Mouse (Mus musculus) hindbrain, embryonic 11.5 days (tissue): Measurements from ENCODE around the gene Il1rap. TPM values are rescaled to one million over a fixed set of nuclear protein-coding genes. Genes with fewer than 3 reads are reported as not detected.

Experiments used
- ATAC-seq: fragments of 200-750 bp; cut with Nextera tagmentation; 2 replicates; pipeline ENCODE4 v1.8.0; 2017; ENCODE audit warnings: mild to moderate bottlenecking, moderate TSS enrichment, moderate library complexity; ENCODE audit not compliant: low FRiP score
- DNase-seq: peaks from one replicate; pipeline ENCODE4 v3.0.0-alpha.2; 2015; ENCODE audit warnings: low spot score
- H3K27ac ChIP-seq: fragments of 300-500 bp; sonication (generic); 2 replicates; pipeline ENCODE4 v1.5.1; 2014; ENCODE audit warnings: mild to moderate bottlenecking, low read depth, low read length
- H3K27me3 ChIP-seq: fragments of 300-500 bp; sonication (generic); 2 replicates; pipeline ENCODE4 v1.6.1; 2014; ENCODE audit warnings: mild to moderate bottlenecking, low read length, moderate library complexity, mixed read lengths; ENCODE audit not compliant: control insufficient read depth, insufficient read depth
- H3K36me3 ChIP-seq: fragments of 300-500 bp; sonication (generic); 2 replicates; pipeline ENCODE4 v1.6.1; 2014; ENCODE audit warnings: mild to moderate bottlenecking, low read length, moderate library complexity, mixed read lengths; ENCODE audit not compliant: control insufficient read depth, insufficient read depth
- H3K4me1 ChIP-seq: fragments of 300-500 bp; sonication (generic); replicated peaks from 2 replicates; pipeline ENCODE4 v1.6.1; 2014; ENCODE audit warnings: low read length, mixed read lengths; ENCODE audit not compliant: control insufficient read depth, insufficient read depth
- H3K4me2 ChIP-seq: fragments of 300-500 bp; sonication (generic); replicated peaks from 2 replicates; pipeline ENCODE4 v1.6.1; 2014; ENCODE audit warnings: mild to moderate bottlenecking, low read depth, low read length
- H3K4me3 ChIP-seq: fragments of 300-500 bp; sonication (generic); 2 replicates; pipeline ENCODE4 v1.5.1; 2014; ENCODE audit warnings: low read depth, low read length
- H3K9ac ChIP-seq: fragments of 300-500 bp; sonication (generic); 2 replicates; pipeline ENCODE4 v1.6.1; 2014; ENCODE audit warnings: low read depth, low read length
- H3K9me3 ChIP-seq: fragments of 300-500 bp; sonication (generic); 2 replicates; pipeline ENCODE4 v1.6.1; 2016; ENCODE audit warnings: low read length; ENCODE audit not compliant: control insufficient read depth
- WGBS: fragments of 180-500 bp; shearing (Covaris S2); extraction: QIAGEN DNeasy Blood & Tissue Kit; methylation state at CpG from one replicate; pipeline ENCODE4 v1.1.7; 2014; 5-methylcytosine and 5-hydroxymethylcytosine counted together
- polyA plus RNA-seq: library from polyadenylated mRNA; unstranded; fragments of >200 nt; fragmentation: Nextera tagmentation; extraction: Ambion mirVana; gene quantifications from 2 replicates; pipeline ENCODE4 v1.2.1, GENCODE M21; 2014

The Il1rap gene
- polyA plus RNA-seq, 1 experiment from 2014 or later, result 5.4 TPM

DNA sequence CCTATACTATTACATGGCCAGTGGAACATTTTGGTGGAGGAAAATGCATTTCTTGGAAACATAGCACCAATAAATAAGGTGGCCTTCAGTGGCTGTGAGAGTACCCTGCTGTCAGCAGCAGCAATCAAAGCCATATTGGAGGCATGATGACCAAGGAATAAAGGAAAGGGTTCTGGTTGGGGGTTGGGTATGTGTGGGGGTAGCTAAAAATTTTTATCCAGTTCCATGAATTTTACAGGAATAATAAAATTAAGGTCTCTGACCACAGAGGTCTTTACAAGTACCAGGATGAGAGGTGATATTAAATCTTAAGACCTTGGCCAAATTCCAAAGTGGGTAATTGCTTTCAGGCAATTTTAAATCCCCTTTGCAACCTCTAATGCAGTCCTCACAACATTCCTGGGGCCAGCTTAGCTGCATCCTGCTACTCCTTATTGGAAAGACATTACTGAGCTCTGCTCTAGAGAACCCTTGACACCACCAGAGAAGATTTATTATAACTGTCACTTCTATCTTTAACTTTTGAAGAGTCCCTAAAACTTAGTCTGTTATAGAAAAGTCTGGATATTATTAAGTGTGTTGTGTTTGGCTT is 12.0 kb upstream of the Il1rap start:
- H3K9me3 ChIP-seq, result no peaks in the 10 kb centered on the region
- ATAC-seq (no peak), DNase-seq (no peak)
- no peak overlapping the region for H3K4me3 ChIP-seq
- H3K4me1 ChIP-seq, result no peaks in the 10 kb centered on the region
- H3K4me2 ChIP-seq, result no peak overlapping the region
- H3K27ac ChIP-seq, result no peak overlapping the region
- H3K36me3 ChIP-seq, result no peaks in the 10 kb centered on the region
- no peaks in the 10 kb centered on the region for H3K27me3 ChIP-seq
- H3K9ac ChIP-seq, result no peak overlapping the region

DNA sequence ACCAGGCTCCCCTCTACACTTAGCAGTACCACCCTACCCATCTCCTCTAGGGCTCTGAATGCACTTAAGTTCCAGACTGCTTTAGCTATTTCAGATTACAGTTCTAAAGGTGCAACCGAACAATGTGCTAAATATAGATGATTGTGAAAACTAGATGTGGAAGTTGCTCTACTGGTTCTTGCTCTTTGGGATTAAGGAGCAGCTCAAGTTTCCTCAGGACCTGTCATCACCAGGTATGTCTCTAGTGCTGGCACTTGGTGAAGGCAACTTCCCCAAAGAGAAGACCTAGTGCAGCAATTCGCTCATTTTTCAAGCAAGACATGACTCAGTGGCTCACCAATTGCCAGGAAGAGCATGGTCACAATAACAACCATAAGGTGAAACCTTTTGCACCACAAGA is 9.7 kb upstream of the Il1rap start:
- 92% methylated on average over 2 of the region's 2 CpGs for WGBS
- no peaks in the 10 kb centered on the region for H3K9me3 ChIP-seq
- DNase-seq (no peak), ATAC-seq (no peak)
- no peak overlapping the region for H3K27ac ChIP-seq
- H3K4me3 ChIP-seq, result no peak overlapping the region
- H3K27me3 ChIP-seq, result no peaks in the 10 kb centered on the region
- H3K36me3 ChIP-seq, result no peaks in the 10 kb centered on the region
- H3K4me2 ChIP-seq, result no peak overlapping the region
- H3K9ac ChIP-seq, result no peak overlapping the region
- H3K4me1 ChIP-seq, result no peaks in the 10 kb centered on the region

DNA sequence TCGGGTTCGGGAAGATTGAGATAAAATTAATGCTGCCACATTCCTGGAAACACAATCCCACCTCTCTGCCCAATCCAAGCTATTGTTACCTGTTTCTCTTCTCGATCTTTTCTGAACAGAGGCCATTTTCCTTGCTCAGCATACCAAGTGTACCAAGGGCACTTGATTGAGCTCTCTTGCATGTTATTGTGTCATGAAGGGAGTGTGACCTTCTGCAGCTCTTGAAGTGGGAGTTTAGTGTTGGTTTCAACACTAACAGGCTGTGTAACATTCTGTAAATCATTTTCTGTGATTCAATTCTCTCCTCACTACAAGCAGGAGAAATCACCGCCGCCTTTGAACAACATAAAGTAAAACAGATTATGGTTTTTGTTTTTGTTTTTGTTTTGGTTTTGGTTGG is 7.3 kb upstream of the Il1rap start:
- Histone ChIP-seq H3K4me2 (no peak overlapping the region), H3K27me3 (no peaks in the 10 kb centered on the region), H3K36me3 (no peaks in the 10 kb centered on the region), H3K9ac (no peak overlapping the region), H3K4me1 (no peaks in the 10 kb centered on the region), H3K4me3 (no peak overlapping the region), H3K27ac (no peak overlapping the region), H3K9me3 (no peaks in the 10 kb centered on the region)
- 84% methylated on average over 5 of the region's 5 CpGs for WGBS
- ATAC-seq (no peak), DNase-seq (no peak)

DNA sequence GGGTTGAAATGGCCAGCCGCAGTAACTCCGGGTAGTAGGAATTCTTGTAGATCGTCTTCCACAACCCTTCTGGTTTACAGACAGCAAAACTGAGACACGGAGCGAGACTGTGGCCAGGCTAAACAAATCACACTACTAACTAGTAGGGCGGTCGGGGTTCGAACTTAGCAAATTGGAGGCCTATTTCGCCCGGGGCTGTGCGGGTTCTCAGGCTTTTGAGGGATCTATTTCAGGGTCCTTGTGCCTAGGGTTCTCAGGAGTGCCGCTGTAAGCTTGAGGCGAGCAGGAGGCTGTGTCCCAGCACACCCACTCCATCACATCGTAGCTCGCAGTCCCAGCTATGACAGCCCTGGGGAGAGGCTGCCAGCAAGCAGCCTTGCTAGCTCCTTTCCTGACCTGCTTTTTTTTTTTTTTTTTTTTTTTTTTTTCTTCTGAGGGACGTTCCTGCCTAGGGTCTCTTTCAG is 441 bp downstream of the Il1rap start:
- H3K4me3 ChIP-seq, result peak overlapping the region; percentile 61
- H3K4me2 ChIP-seq, result peak overlapping the region; percentile 75
- H3K27me3 ChIP-seq, result no peaks in the 10 kb centered on the region
- H3K4me1 ChIP-seq, result no peaks in the 10 kb centered on the region
- 0% methylated on average over 15 of the region's 16 CpGs for WGBS
- no peak overlapping the region for H3K27ac ChIP-seq
- H3K36me3 ChIP-seq, result no peaks in the 10 kb centered on the region
- H3K9ac ChIP-seq, result peak overlapping the region; percentile 58
- no peaks in the 10 kb centered on the region for H3K9me3 ChIP-seq
- DNase-seq (no peak), ATAC-seq (peak; percentile 71)

DNA sequence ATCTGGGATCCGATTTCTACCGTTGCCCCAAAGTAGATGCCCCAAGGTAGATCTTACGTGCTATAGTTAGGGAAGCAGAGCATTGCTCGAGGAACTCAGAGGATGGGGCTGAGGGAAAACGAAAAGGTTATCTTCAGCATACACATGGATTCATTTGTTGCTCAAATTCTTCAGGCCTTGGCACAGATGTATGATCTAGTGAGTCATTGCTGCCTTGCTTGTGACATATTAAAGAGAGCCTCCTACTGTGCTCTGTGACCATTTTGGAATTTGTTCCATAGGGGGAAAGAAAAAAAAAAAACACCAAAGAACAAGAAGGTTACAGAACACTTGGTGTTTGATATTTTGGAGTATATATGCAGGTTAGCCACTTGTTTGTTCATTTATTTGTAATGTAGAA is 4.3 kb downstream of the Il1rap start:
- Histone ChIP-seq H3K9me3 (no peaks in the 10 kb centered on the region), H3K36me3 (no peaks in the 10 kb centered on the region), H3K27ac (no peak overlapping the region), H3K9ac (no peak overlapping the region), H3K4me3 (no peak overlapping the region), H3K27me3 (no peaks in the 10 kb centered on the region), H3K4me2 (no peak overlapping the region), H3K4me1 (no peaks in the 10 kb centered on the region)
- ATAC-seq (no peak), DNase-seq (no peak)
- 91% methylated on average over 5 of the region's 5 CpGs for WGBS

DNA sequence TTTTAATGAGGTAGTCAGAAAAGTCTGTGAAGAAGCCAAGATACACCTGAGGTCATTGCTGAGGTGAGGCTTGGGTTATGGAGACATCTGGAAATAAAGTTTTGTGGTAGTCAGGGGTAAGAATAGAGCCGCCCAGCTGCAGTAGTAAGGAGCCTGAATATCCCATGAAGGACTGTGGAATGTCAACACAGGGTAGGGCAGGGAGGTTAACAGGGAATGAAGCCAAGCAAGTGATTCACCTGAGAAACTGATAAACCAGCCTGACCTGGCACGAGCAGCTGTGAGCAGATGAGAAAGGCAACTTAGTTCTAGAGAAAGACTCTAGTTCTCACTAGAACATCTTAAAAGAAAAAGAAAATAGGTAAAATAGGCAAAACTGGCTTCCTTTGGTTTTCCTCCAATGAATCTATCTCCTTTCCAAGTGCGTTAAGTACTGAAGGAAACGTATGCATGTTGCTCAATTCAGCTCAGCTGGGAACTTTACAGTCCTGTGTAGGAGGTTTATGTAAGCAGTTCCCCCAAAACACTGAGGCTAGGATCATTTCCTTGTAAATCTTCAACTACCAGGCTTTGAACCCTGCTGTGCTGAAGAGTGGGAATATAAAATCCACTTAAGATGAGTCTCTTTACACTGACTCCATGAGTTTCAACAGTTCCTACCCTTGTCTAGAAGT is 9.5 kb downstream of the Il1rap start:
- 76% methylated on average over 4 of the region's 4 CpGs for WGBS

DNA sequence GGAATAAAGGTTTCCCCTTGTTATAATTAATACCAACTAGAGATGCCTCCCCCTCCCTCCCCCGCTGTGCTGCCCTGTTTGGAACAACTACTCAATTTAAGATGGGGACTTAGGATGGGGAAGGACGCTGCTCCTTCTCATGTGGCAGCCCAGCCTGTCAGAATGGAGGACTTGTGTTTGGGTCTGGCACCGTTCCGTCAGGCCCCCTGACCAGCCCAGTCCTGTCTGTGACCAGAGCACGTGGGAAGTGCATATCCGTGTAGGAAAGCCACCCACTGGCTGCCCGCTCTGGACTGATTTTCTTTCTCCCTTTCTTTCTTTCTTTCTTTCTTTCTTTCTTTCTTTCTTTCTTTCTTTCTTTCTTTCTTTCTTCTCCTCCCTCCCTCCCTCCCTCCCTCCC is 14.9 kb downstream of the Il1rap start:
- H3K9ac ChIP-seq, result no peak overlapping the region
- no peak overlapping the region for H3K4me3 ChIP-seq
- H3K27ac ChIP-seq, result no peak overlapping the region
- H3K4me1 ChIP-seq, result no peaks in the 10 kb centered on the region
- 46% methylated on average over 7 of the region's 7 CpGs for WGBS
- H3K4me2 ChIP-seq, result no peak overlapping the region
- ATAC-seq (no peak), DNase-seq (no peak)
- no peaks in the 10 kb centered on the region for H3K36me3 ChIP-seq
- no peaks in the 10 kb centered on the region for H3K9me3 ChIP-seq
- H3K27me3 ChIP-seq, result no peaks in the 10 kb centered on the region

More for the DNA sequence above, 9.5 kb downstream of the Il1rap start:
- no peaks in the 10 kb centered on the region for H3K27me3 ChIP-seq
- H3K4me2 ChIP-seq, result no peak overlapping the region
- no peaks in the 10 kb centered on the region for H3K36me3 ChIP-seq
- H3K9ac ChIP-seq, result no peak overlapping the region
- DNase-seq, result no peak
- no peaks in the 10 kb centered on the region for H3K9me3 ChIP-seq
- no peaks in the 10 kb centered on the region for H3K4me1 ChIP-seq
- no peak for ATAC-seq
- H3K27ac ChIP-seq, result no peak overlapping the region
- no peak overlapping the region for H3K4me3 ChIP-seq

DNA sequence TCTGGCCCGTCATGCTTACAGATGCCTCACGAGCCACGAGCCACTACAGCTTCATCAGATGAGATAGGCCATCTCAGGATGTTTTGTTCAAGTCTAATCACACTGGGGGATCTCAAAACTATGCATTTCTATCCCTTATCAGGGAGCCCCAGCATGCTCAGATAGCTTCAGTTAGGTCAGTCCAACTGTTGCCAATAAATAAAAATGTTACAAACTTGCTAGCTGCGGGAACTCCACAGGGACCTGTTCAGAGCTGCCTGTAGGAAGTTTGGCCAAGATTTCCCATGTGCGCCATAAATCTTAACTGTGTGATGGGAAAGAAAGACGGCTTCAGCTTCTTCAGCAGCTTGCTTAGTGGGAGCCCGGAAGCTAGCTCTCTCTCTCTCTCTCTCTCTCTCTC is 15.8 kb downstream of the Il1rap start:
- no peak for ATAC-seq
- H3K27ac ChIP-seq, result no peak overlapping the region

DNA sequence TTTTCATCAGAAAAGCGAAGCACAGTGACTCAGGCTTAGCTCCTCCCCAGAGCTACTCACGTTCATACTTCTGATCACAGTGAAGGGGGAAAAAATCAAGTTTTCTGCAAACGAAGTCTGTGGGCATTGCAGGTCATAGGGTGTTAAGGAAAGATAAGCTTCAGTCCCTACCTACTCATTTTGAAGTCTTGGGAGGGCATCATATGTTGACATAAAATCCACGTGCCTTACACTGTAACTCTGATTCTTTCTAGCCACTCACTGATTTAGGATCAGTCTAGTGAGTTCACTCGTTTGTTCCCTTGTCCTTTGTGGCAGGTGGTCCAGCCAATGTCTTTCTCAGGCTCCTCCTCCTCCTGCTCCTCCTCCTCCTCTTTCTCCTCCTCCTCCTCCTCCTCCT is 17.1 kb downstream of the Il1rap start:
- no peak for ATAC-seq
- H3K4me3 ChIP-seq, result no peak overlapping the region

More for the DNA sequence above, 15.8 kb downstream of the Il1rap start:
- no peak for DNase-seq
- WGBS, result 76% methylated on average over 7 of the region's 7 CpGs
- H3K4me3 ChIP-seq, result no peak overlapping the region
- no peaks in the 10 kb centered on the region for H3K36me3 ChIP-seq
- H3K9ac ChIP-seq, result no peak overlapping the region
- H3K27me3 ChIP-seq, result no peaks in the 10 kb centered on the region
- H3K9me3 ChIP-seq, result no peaks in the 10 kb centered on the region
- H3K4me1 ChIP-seq, result no peaks in the 10 kb centered on the region
- no peak overlapping the region for H3K4me2 ChIP-seq

More for the DNA sequence above, 17.1 kb downstream of the Il1rap start:
- 81% methylated on average over 5 of the region's 5 CpGs for WGBS
- Histone ChIP-seq H3K9me3 (no peaks in the 10 kb centered on the region), H3K27me3 (no peaks in the 10 kb centered on the region), H3K9ac (no peak overlapping the region), H3K4me2 (no peak overlapping the region), H3K4me1 (no peaks in the 10 kb centered on the region), H3K36me3 (no peaks in the 10 kb centered on the region), H3K27ac (no peak overlapping the region)
- DNase-seq, result peak; percentile 8
